Mouse (Mus musculus) midbrain, postnatal 0 days (tissue): ENCODE measurements around the gene Pnpla1. TPM values are rescaled to one million over a fixed set of nuclear protein-coding genes. Genes with fewer than 3 reads are reported as not detected.
A peak's percentile ranks its signal among the peaks of the same experiment; 100 is the strongest.

Source experiments
- ATAC-seq: fragments of 200-750 bp; cut with Nextera tagmentation; 2 replicates; pipeline ENCODE4 v1.8.0; 2017; ENCODE audit warnings: moderate number of reproducible peaks, mild to moderate bottlenecking, moderate TSS enrichment, moderate library complexity; ENCODE audit not compliant: low FRiP score
- DNase-seq: peaks from one replicate; pipeline ENCODE4 v3.0.0-alpha.2; 2015; ENCODE audit warnings: low spot score
- H3K27ac ChIP-seq: fragments of 300-500 bp; sonication (generic); 2 replicates; pipeline ENCODE4 v1.5.1; 2014; ENCODE audit warnings: low read depth, mild to moderate bottlenecking, low read length, mixed read lengths
- H3K27me3 ChIP-seq: fragments of 300-500 bp; sonication (generic); 2 replicates; pipeline ENCODE4 v1.6.1; 2014; ENCODE audit warnings: low read length, control low read depth, mixed read lengths; ENCODE audit not compliant: insufficient read depth
- H3K36me3 ChIP-seq: fragments of 300-500 bp; sonication (generic); 2 replicates; pipeline ENCODE4 v1.6.1; 2014; ENCODE audit warnings: low read length, control low read depth, mixed read lengths; ENCODE audit not compliant: insufficient read depth
- H3K4me1 ChIP-seq: fragments of 300-500 bp; sonication (generic); 2 replicates; pipeline ENCODE4 v1.6.1; 2014; ENCODE audit warnings: mild to moderate bottlenecking, control low read depth, antibody characterized with exemption, low read length, mixed read lengths; ENCODE audit not compliant: insufficient read depth
- H3K4me2 ChIP-seq: fragments of 300-500 bp; sonication (generic); 2 replicates; pipeline ENCODE4 v1.6.1; 2014; ENCODE audit warnings: low read depth, mild to moderate bottlenecking, low read length, mixed read lengths; ENCODE audit not compliant: poor library complexity, severe bottlenecking
- H3K4me3 ChIP-seq: fragments of 300-500 bp; sonication (generic); 2 replicates; pipeline ENCODE4 v1.5.1; 2014; ENCODE audit warnings: low read depth, mild to moderate bottlenecking, low read length, moderate library complexity
- H3K9ac ChIP-seq: fragments of 300-500 bp; sonication (generic); replicated peaks from 2 replicates; pipeline ENCODE4 v1.6.1; 2014; ENCODE audit warnings: mild to moderate bottlenecking, low read length, moderate library complexity, mixed read lengths; ENCODE audit not compliant: poor library complexity, severe bottlenecking
- H3K9me3 ChIP-seq: fragments of 300-500 bp; sonication (generic); 2 replicates; pipeline ENCODE4 v1.6.1; 2016; ENCODE audit warnings: low read length, control low read depth
- CTCF ChIP-seq: IDR thresholded peaks from 2 replicates; pipeline ENCODE4 v1.5.1; 2016; ENCODE audit warnings: antibody characterized with exemption, mild to moderate bottlenecking
- WGBS: fragments of 180-500 bp; shearing (Covaris S2); extraction: QIAGEN DNeasy Blood & Tissue Kit; methylation state at CpG from one replicate; pipeline ENCODE4 v1.1.7; 2014; 5-methylcytosine and 5-hydroxymethylcytosine counted together
- polyA plus RNA-seq: library from polyadenylated mRNA; unstranded; fragments of >200 nt; fragmentation: Nextera tagmentation; extraction: Ambion mirVana; gene quantifications from 2 replicates; pipeline ENCODE4 v1.2.1, GENCODE M21; 2015
- total RNA-seq: library from RNA; depleted of rRNA; stranded (reverse); fragments of >200 nt; gene quantifications from 2 replicates; pipeline ENCODE4 v1.2.3, GENCODE M21; 2014

Gene Pnpla1
- total and polyA plus RNA-seq, 2 experiments from 2014 or later: 0.05 TPM; not detected in 1

- no peak for ATAC-seq
- no peak for TF ChIP-seq CTCF
- no peak within 1 kb of the TSS for H3K4me3 ChIP-seq
These were observed 56.9 kb downstream of the Pnpla1 start, which contains the start of gene 4930539E08Rik for GRCm38 (mm10) chr17:28915060-28915628. Gene 4930539E08Rik, minus strand, starts transcription at chr17:28915324.

DNA sequence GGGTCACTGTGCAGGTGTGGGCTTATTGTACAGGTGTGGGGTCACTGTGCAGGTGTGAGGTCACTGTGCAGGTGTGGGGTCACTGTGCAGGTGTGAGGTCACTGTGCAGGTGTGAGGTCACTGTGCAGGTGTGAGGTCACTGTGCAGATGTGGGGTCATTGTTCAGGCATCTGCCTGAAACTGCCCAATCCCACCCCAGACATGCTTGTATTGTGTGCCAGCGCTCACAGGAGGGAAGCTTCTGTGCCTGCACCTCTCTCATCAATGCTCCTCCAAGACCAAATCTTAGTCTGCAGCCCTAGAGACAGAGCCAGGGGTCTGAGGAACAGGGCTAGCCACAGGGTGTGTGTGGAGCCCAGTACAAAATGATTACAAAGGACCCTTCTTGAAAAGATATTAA is 58.3 kb downstream of the Pnpla1 start:
- H3K4me2 ChIP-seq: no peak overlapping the region
- WGBS: 81% methylated on average over 1 of the region's 1 CpGs
- ATAC-seq: no peak
- H3K9me3 ChIP-seq: no peaks in the 10 kb centered on the region
- H3K4me3 ChIP-seq: no peak overlapping the region
- H3K27ac ChIP-seq: no peak overlapping the region
- no peak for TF ChIP-seq CTCF
- DNase-seq: no peak
- no peak overlapping the region for H3K9ac ChIP-seq
- no peaks in the 10 kb centered on the region for H3K27me3 ChIP-seq
- H3K4me1 ChIP-seq: no peaks in the 10 kb centered on the region
- H3K36me3 ChIP-seq: no peaks in the 10 kb centered on the region

More at GRCm38 (mm10) chr17:28915060-28915628, 56.9 kb downstream of the Pnpla1 start, which contains the start of gene 4930539E08Rik:
- H3K27me3 ChIP-seq: no peaks in the 10 kb centered on the region
- H3K4me1 ChIP-seq: no peaks in the 10 kb centered on the region
- no peak within 1 kb of the TSS for H3K27ac ChIP-seq
- H3K36me3 ChIP-seq: no peaks in the 10 kb centered on the region
- 53% methylated on average over 12 of the region's 12 CpGs for WGBS
- no peak within 1 kb of the TSS for H3K9ac ChIP-seq
- H3K9me3 ChIP-seq: no peaks in the 10 kb centered on the region
- no peak for DNase-seq
- H3K4me2 ChIP-seq: no peak within 1 kb of the TSS

GRCm38 (mm10) chr17:28921086-28921485 is 62.9 kb downstream of the Pnpla1 start:
- Histone ChIP-seq H3K4me1 (no peaks in the 10 kb centered on the region), H3K9me3 (no peaks in the 10 kb centered on the region), H3K4me3 (no peak overlapping the region), H3K27ac (no peak overlapping the region), H3K4me2 (no peak overlapping the region), H3K9ac (no peak overlapping the region), H3K36me3 (no peaks in the 10 kb centered on the region), H3K27me3 (no peaks in the 10 kb centered on the region)
- ATAC-seq (no peak), DNase-seq (no peak)
- TF ChIP-seq CTCF: no peak
- 66% methylated on average over 8 of the region's 8 CpGs for WGBS

DNA sequence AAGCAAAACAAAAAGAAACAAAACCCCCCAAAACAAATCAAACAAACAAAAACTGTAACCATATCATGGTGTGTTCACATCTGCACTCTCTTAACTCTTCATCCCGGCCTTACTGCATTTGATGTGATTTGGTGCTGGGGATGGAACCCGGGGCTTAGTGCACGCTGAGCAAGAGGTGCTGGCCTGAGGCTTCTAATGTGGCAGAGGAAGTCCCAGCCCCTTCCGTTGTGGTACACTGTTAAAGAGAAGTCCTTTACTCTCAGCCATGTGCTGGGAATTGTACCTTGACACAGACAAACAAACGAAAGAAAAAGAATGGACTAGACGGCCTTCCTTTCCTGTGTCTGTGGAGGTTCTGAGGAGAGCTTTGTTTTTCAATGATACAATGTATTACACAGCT is 63.9 kb downstream of the Pnpla1 start:
- no peaks in the 10 kb centered on the region for H3K36me3 ChIP-seq
- H3K4me3 ChIP-seq: no peak overlapping the region
- WGBS: 77% methylated on average over 6 of the region's 6 CpGs

GRCm38 (mm10) chr17:28924957-28925595 is 66.9 kb downstream of the Pnpla1 start:
- ATAC-seq: no peak

More for the DNA sequence above, 63.9 kb downstream of the Pnpla1 start:
- ATAC-seq (no peak), DNase-seq (no peak)
- no peak overlapping the region for H3K4me2 ChIP-seq
- no peak overlapping the region for H3K9ac ChIP-seq
- H3K27me3 ChIP-seq: no peaks in the 10 kb centered on the region
- H3K4me1 ChIP-seq: no peaks in the 10 kb centered on the region
- no peak overlapping the region for H3K27ac ChIP-seq
- no peaks in the 10 kb centered on the region for H3K9me3 ChIP-seq
- TF ChIP-seq CTCF: no peak

DNA sequence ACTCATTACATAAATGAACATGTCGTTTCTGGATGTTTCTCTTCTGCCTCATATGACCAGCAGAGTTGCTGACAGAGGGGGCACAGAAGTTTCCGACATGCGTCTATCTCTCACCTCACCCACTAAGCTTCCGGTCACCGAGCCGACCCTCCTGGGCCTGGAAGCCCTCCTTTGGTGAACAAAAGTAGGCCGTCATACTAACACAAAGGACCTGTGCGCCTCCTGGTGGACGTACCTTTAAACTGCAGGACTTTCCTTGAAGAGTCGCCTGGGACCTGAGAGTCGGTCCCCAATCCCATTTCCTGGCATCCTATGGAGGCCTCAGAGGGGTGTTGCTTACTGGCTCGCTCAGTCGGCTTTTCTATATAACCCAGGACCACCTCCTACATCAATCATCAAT is 68.2 kb downstream of the Pnpla1 start:
- H3K27me3 ChIP-seq: no peaks in the 10 kb centered on the region
- DNase-seq (peak; percentile 85), ATAC-seq (no peak)
- WGBS: 13% methylated on average over 13 of the region's 13 CpGs
- H3K4me1 ChIP-seq: no peaks in the 10 kb centered on the region
- H3K9ac ChIP-seq: no peak overlapping the region
- H3K36me3 ChIP-seq: no peaks in the 10 kb centered on the region
- H3K9me3 ChIP-seq: no peaks in the 10 kb centered on the region
- TF ChIP-seq CTCF: peak; percentile 87
- no peak overlapping the region for H3K4me3 ChIP-seq
- no peak overlapping the region for H3K4me2 ChIP-seq
- no peak overlapping the region for H3K27ac ChIP-seq

More at GRCm38 (mm10) chr17:28924957-28925595, 66.9 kb downstream of the Pnpla1 start:
- TF ChIP-seq CTCF: no peak
- no peaks in the 10 kb centered on the region for H3K36me3 ChIP-seq
- no peak overlapping the region for H3K4me3 ChIP-seq
- no peaks in the 10 kb centered on the region for H3K27me3 ChIP-seq
- no peak overlapping the region for H3K9ac ChIP-seq
- WGBS: 87% methylated on average over 8 of the region's 8 CpGs
- H3K9me3 ChIP-seq: no peaks in the 10 kb centered on the region
- no peak for DNase-seq
- H3K4me1 ChIP-seq: no peaks in the 10 kb centered on the region
- H3K27ac ChIP-seq: no peak overlapping the region
- H3K4me2 ChIP-seq: no peak overlapping the region
